Mouse (Mus musculus): ENCODE data around the gene Galnt6.

GRCm38 (mm10) chr15:100735953-100736300 is 6.8 kb upstream of the Galnt6 start:
- TF ChIP-seq EP300 (IDR thresholded peaks at IDR 0.05; ENCODE audit: low read depth) (no peak), CTCF (IDR thresholded peaks at IDR 0.05; ENCODE audit: low read depth) (no peak)

Data from liver, postnatal 0 days (tissue).